Mouse (Mus musculus): ENCODE results near the gene 1700011L22Rik. TPM values are rescaled to one million over a fixed set of nuclear protein-coding genes. Genes with fewer than 3 reads are reported as not detected.

Gene 1700011L22Rik
- polyA plus RNA-seq, 1 experiment from 2014 or later, result not detected

- no peaks in the 10 kb centered on the region for H3K27me3 ChIP-seq (ENCODE audit: insufficient read depth, low read length)
- no peak overlapping the region for H3K9ac ChIP-seq (replicated peaks; ENCODE audit: low read length)
- no peak overlapping the region for H3K4me3 ChIP-seq (ENCODE audit: low read length)
- H3K4me2 ChIP-seq (replicated peaks; ENCODE audit: low read depth, low read length), result no peak overlapping the region
- ATAC-seq (ENCODE audit: low FRiP score, low TSS enrichment), result no peak
- no peaks in the 10 kb centered on the region for H3K4me1 ChIP-seq (ENCODE audit: insufficient read depth, low read length)
- WGBS, result 88% methylated on average over 6 of the region's 6 CpGs
- no peaks in the 10 kb centered on the region for H3K9me3 ChIP-seq (ENCODE audit: low read length)
- H3K27ac ChIP-seq (ENCODE audit: low read length), result no peak overlapping the region
- H3K36me3 ChIP-seq (ENCODE audit: insufficient read depth, low read length), result no peaks in the 10 kb centered on the region
These were observed 5.4 kb upstream of the 1700011L22Rik start for GRCm38 (mm10) chr8:79253742-79254141.

- no peaks in the 10 kb centered on the region for H3K27me3 ChIP-seq (ENCODE audit: insufficient read depth, low read length)
- H3K4me1 ChIP-seq (ENCODE audit: insufficient read depth, low read length), result no peaks in the 10 kb centered on the region
- 68% methylated on average over 2 of the region's 2 CpGs for WGBS
- no peak for ATAC-seq (ENCODE audit: low FRiP score, low TSS enrichment)
- no peak overlapping the region for H3K9ac ChIP-seq (replicated peaks; ENCODE audit: low read length)
- H3K4me2 ChIP-seq (replicated peaks; ENCODE audit: low read depth, low read length), result no peak overlapping the region
- no peak overlapping the region for H3K27ac ChIP-seq (ENCODE audit: low read length)
- H3K9me3 ChIP-seq (ENCODE audit: low read length), result no peaks in the 10 kb centered on the region
- H3K36me3 ChIP-seq (ENCODE audit: insufficient read depth, low read length), result no peaks in the 10 kb centered on the region
- no peak overlapping the region for H3K4me3 ChIP-seq (ENCODE audit: low read length)
These were observed 4.9 kb downstream of the 1700011L22Rik start for GRCm38 (mm10) chr8:79243422-79243821.

GRCm38 (mm10) chr8:79239996-79240395 lies 8.4 kb downstream of the 1700011L22Rik start:
- Histone ChIP-seq H3K9ac (replicated peaks; ENCODE audit: low read length) (no peak overlapping the region), H3K4me2 (replicated peaks; ENCODE audit: low read depth, low read length) (no peak overlapping the region), H3K36me3 (ENCODE audit: insufficient read depth, low read length) (no peaks in the 10 kb centered on the region), H3K4me1 (ENCODE audit: insufficient read depth, low read length) (no peaks in the 10 kb centered on the region), H3K27ac (ENCODE audit: low read length) (no peak overlapping the region), H3K4me3 (ENCODE audit: low read length) (no peak overlapping the region), H3K27me3 (ENCODE audit: insufficient read depth, low read length) (no peaks in the 10 kb centered on the region), H3K9me3 (ENCODE audit: low read length) (no peaks in the 10 kb centered on the region)
- WGBS, result 69% methylated on average over 7 of the region's 7 CpGs
- no peak for ATAC-seq (ENCODE audit: low FRiP score, low TSS enrichment)

DNA sequence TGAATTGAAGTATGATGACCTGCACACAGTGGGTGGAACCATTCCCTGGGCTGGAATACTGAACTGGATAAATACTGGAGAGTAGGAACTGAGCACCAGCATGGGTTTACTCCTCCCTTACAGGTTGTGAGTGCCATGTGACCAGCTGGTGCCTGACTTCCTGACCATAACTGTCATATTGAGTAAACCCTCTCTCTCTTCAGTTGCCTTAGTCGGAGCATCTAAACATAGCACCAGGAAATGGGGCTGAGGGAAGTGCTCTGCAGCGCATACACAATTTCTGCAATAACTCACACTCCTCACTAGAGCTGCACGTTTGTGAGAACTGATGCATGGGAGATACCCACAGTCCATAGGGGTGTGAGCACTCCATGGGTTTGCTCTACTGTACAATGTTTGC lies 9.1 kb downstream of the 1700011L22Rik start:
- H3K36me3 ChIP-seq (ENCODE audit: insufficient read depth, low read length), result no peaks in the 10 kb centered on the region
- no peak overlapping the region for H3K4me2 ChIP-seq (replicated peaks; ENCODE audit: low read depth, low read length)
- no peak overlapping the region for H3K27ac ChIP-seq (ENCODE audit: low read length)
- H3K27me3 ChIP-seq (ENCODE audit: insufficient read depth, low read length), result no peaks in the 10 kb centered on the region
- H3K9me3 ChIP-seq (ENCODE audit: low read length), result no peaks in the 10 kb centered on the region
- H3K9ac ChIP-seq (replicated peaks; ENCODE audit: low read length), result no peak overlapping the region
- H3K4me3 ChIP-seq (ENCODE audit: low read length), result no peak overlapping the region
- H3K4me1 ChIP-seq (ENCODE audit: insufficient read depth, low read length), result no peaks in the 10 kb centered on the region
- WGBS, result 65% methylated on average over 3 of the region's 3 CpGs
- no peak for ATAC-seq (ENCODE audit: low FRiP score, low TSS enrichment)

DNA sequence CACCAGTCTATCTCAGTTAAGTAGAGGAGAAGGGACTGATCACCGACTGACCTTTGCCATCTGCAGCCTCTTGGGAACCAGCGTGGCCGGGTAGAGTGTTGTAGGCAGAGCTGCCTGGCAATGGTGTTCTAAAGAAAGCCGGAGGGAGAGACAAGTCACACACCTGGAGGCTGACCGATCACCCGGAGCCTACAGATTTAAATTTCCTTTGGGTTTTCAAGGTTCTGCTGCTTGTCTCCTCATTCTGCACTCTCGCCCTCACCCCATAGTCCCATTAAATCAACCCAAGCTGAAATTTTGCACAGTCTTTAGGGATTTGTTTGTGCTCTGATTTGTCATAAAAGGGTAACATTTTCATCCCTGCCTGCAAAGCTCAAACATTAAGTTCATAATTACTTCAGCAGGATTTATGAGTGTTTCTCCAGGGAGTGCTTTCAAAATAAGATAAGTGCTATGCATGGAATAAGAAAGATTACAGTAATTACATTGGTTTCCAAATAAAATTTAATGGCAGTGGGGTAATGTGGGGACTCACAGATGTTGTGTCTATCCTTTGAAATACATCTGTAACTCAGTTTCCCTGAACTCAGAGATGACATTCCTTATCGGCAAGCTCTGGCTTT lies 19.0 kb downstream of the 1700011L22Rik start:
- Histone ChIP-seq H3K9me3 (ENCODE audit: low read length) (peaks cover 5% of the 10 kb centered on the region; the same call in 1 of the 2 replicates), H3K9ac (replicated peaks; ENCODE audit: low read length) (no peak overlapping the region), H3K36me3 (ENCODE audit: insufficient read depth, low read length) (no peaks in the 10 kb centered on the region), H3K4me3 (ENCODE audit: low read length) (no peak overlapping the region), H3K4me1 (ENCODE audit: insufficient read depth, low read length) (no peaks in the 10 kb centered on the region), H3K27ac (ENCODE audit: low read length) (no peak overlapping the region), H3K27me3 (ENCODE audit: insufficient read depth, low read length) (no peaks in the 10 kb centered on the region), H3K4me2 (replicated peaks; ENCODE audit: low read depth, low read length) (no peak overlapping the region)
- 74% methylated on average over 8 of the region's 8 CpGs for WGBS
- ATAC-seq (ENCODE audit: low FRiP score, low TSS enrichment), result no peak

DNA sequence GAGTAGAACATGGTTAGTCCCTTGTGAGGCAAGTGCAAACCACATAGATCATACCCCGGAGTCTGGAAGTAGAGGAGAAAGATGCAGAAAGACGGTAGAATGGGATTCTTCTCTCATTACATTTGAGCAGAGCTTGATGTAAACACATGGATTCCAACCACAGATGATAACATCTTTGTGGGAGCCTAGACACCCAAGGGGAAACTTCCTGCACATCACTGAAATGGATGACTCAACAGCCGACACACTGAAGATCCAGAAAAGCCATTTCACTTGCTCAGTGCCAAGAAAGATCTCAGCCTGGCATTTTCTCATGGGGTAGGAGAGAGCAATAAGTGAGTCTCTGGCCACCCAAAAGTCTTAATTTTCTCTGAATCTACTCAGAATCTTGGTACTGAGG lies 20.5 kb downstream of the 1700011L22Rik start:
- H3K27me3 ChIP-seq (ENCODE audit: insufficient read depth, low read length), result no peaks in the 10 kb centered on the region

GRCm38 (mm10) chr8:79227194-79227593 lies 21.2 kb downstream of the 1700011L22Rik start:
- no peak overlapping the region for H3K9ac ChIP-seq (replicated peaks; ENCODE audit: low read length)
- no peak for ATAC-seq (ENCODE audit: low FRiP score, low TSS enrichment)
- no peaks in the 10 kb centered on the region for H3K27me3 ChIP-seq (ENCODE audit: insufficient read depth, low read length)
- no peak overlapping the region for H3K4me3 ChIP-seq (ENCODE audit: low read length)
- no peaks in the 10 kb centered on the region for H3K36me3 ChIP-seq (ENCODE audit: insufficient read depth, low read length)
- peaks cover 5% of the 10 kb centered on the region; the same call in 1 of the 2 replicates for H3K9me3 ChIP-seq (ENCODE audit: low read length)
- no peak overlapping the region for H3K27ac ChIP-seq (ENCODE audit: low read length)
- H3K4me1 ChIP-seq (ENCODE audit: insufficient read depth, low read length), result peaks cover 8% of the 10 kb centered on the region; the same call in 1 of the 2 replicates
- H3K4me2 ChIP-seq (replicated peaks; ENCODE audit: low read depth, low read length), result no peak overlapping the region
- 78% methylated on average over 4 of the region's 4 CpGs for WGBS

More for the DNA sequence above, 20.5 kb downstream of the 1700011L22Rik start:
- Histone ChIP-seq H3K27ac (ENCODE audit: low read length) (no peak overlapping the region), H3K9me3 (ENCODE audit: low read length) (peaks cover 5% of the 10 kb centered on the region; the same call in 1 of the 2 replicates), H3K4me1 (ENCODE audit: insufficient read depth, low read length) (0 out of 2 replicates have a peak, but pooled peaks cover 3% of the 10 kb centered on the region), H3K4me3 (ENCODE audit: low read length) (no peak overlapping the region), H3K9ac (replicated peaks; ENCODE audit: low read length) (no peak overlapping the region), H3K4me2 (replicated peaks; ENCODE audit: low read depth, low read length) (no peak overlapping the region), H3K36me3 (ENCODE audit: insufficient read depth, low read length) (no peaks in the 10 kb centered on the region)
- 91% methylated on average over 3 of the region's 3 CpGs for WGBS
- ATAC-seq (ENCODE audit: low FRiP score, low TSS enrichment), result no peak

DNA sequence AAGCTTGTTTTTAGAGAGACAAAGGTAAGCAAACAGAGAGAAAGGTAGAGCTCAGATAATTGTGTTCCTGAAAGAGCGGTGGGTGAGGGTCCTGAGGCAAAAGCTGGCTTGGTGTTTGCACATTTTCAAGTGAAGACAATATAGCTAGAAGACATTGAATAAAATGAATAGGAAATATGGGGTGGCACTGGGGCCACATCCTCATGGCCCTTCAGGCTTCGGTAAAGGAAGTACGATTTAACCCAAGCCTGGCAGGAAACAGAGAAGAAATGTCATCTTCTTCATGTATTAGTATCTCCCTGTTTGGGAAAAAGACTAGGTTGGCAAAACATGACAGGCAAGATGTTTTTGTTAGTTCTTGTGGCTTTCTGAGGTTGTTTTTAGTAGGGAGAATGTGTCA lies 22.3 kb downstream of the 1700011L22Rik start:
- no peaks in the 10 kb centered on the region for H3K27me3 ChIP-seq (ENCODE audit: insufficient read depth, low read length)
- no peak overlapping the region for H3K4me2 ChIP-seq (replicated peaks; ENCODE audit: low read depth, low read length)
- ATAC-seq (ENCODE audit: low FRiP score, low TSS enrichment), result no peak
- H3K4me1 ChIP-seq (ENCODE audit: insufficient read depth, low read length), result peaks cover 8% of the 10 kb centered on the region; the same call in 1 of the 2 replicates
- H3K9me3 ChIP-seq (ENCODE audit: low read length), result peaks cover 5% of the 10 kb centered on the region; the same call in 1 of the 2 replicates
- WGBS, result 88% methylated on average over 3 of the region's 3 CpGs
- H3K4me3 ChIP-seq (ENCODE audit: low read length), result no peak overlapping the region
- H3K36me3 ChIP-seq (ENCODE audit: insufficient read depth, low read length), result no peaks in the 10 kb centered on the region
- no peak overlapping the region for H3K9ac ChIP-seq (replicated peaks; ENCODE audit: low read length)
- no peak overlapping the region for H3K27ac ChIP-seq (ENCODE audit: low read length)

DNA sequence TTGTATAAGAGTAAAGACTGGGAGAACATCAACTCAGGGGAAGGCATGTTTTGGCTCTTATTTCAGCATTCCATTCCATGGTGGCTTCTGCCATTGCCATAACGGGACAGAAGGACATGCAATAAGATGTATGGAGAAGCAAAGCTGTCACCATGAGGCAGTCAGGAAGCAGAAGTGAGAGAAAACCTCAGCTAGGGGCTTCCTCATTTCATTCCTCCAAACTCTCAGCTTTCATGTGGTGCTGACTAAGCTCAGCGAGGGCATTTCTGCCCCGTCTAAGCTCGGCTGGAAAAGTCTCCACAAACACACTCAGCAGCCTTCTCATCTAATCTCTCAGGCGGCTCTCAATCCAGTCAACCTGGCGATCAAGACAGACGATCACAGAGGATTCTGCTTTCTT lies 22.8 kb downstream of the 1700011L22Rik start:
- Histone ChIP-seq H3K4me3 (ENCODE audit: low read length) (no peak overlapping the region), H3K9ac (replicated peaks; ENCODE audit: low read length) (no peak overlapping the region), H3K4me2 (replicated peaks; ENCODE audit: low read depth, low read length) (no peak overlapping the region), H3K4me1 (ENCODE audit: insufficient read depth, low read length) (peaks cover 8% of the 10 kb centered on the region; the same call in 1 of the 2 replicates), H3K9me3 (ENCODE audit: low read length) (peaks cover 5% of the 10 kb centered on the region; the same call in 1 of the 2 replicates), H3K27me3 (ENCODE audit: insufficient read depth, low read length) (no peaks in the 10 kb centered on the region), H3K36me3 (ENCODE audit: insufficient read depth, low read length) (no peaks in the 10 kb centered on the region), H3K27ac (ENCODE audit: low read length) (no peak overlapping the region)
- 79% methylated on average over 7 of the region's 7 CpGs for WGBS
- ATAC-seq (ENCODE audit: low FRiP score, low TSS enrichment), result no peak

DNA sequence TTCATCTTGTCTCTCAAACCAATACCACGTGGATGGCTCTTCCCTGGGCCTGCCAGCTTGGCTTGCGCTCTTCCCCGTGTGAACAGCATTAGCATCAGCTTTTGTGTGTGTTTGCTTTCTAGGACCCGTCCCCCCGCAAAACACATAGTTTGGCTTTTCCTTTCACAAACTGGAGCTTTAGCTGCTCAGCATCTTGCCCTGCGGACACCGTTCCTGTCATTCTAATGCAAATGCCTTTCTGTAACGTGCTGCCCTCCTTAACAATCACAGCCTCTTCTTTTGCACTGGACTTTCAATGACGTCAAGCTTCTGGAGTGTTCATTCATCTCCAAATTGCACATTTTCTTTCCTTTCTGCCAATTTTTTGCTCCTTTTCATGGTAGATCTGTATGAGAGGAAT lies 24.0 kb downstream of the 1700011L22Rik start:
- no peak overlapping the region for H3K4me2 ChIP-seq (replicated peaks; ENCODE audit: low read depth, low read length)
- H3K27me3 ChIP-seq (ENCODE audit: insufficient read depth, low read length), result no peaks in the 10 kb centered on the region
- no peak for ATAC-seq (ENCODE audit: low FRiP score, low TSS enrichment)
- peaks cover 8% of the 10 kb centered on the region; the same call in 1 of the 2 replicates for H3K4me1 ChIP-seq (ENCODE audit: insufficient read depth, low read length)
- WGBS, result 92% methylated on average over 9 of the region's 9 CpGs
- no peak overlapping the region for H3K4me3 ChIP-seq (ENCODE audit: low read length)
- no peak overlapping the region for H3K27ac ChIP-seq (ENCODE audit: low read length)
- peaks cover 5% of the 10 kb centered on the region; the same call in 1 of the 2 replicates for H3K9me3 ChIP-seq (ENCODE audit: low read length)
- no peaks in the 10 kb centered on the region for H3K36me3 ChIP-seq (ENCODE audit: insufficient read depth, low read length)
- H3K9ac ChIP-seq (replicated peaks; ENCODE audit: low read length), result no peak overlapping the region
